Mouse (Mus musculus): Measurements from ENCODE around the gene Tm7sf3. TPM values are rescaled to one million over a fixed set of nuclear protein-coding genes. Genes with fewer than 3 reads are reported as not detected.

Tm7sf3 gene
- polyA plus RNA-seq, 1 experiment from 2014 or later: 29.8 TPM

- H3K4me3 ChIP-seq: peak overlapping the region; percentile 82
- H3K4me2 ChIP-seq: peak overlapping the region; percentile 70
- H3K36me3 ChIP-seq: no peaks in the 10 kb centered on the region
- ATAC-seq (ENCODE audit: low FRiP score): no peak
- H3K9ac ChIP-seq: peak overlapping the region; percentile 90
- 44% methylated on average over 11 of the region's 11 CpGs for WGBS
- 0 out of 2 replicates have a peak overlapping the region, but pooled peaks have one; percentile 89 for H3K27ac ChIP-seq
- no peaks in the 10 kb centered on the region for H3K9me3 ChIP-seq
- H3K4me1 ChIP-seq (replicated peaks): peaks cover 8% of the 10 kb centered on the region
- no peaks in the 10 kb centered on the region for H3K27me3 ChIP-seq
These were observed 553 bp upstream of the Tm7sf3 start for GRCm38 (mm10) chr6:146643184-146643570.

- ATAC-seq (ENCODE audit: low FRiP score): peak; percentile 8; the same call in 1 of the 2 replicates
- WGBS: 70% methylated on average over 11 of the region's 11 CpGs
- H3K27me3 ChIP-seq: no peaks in the 10 kb centered on the region
- H3K27ac ChIP-seq: peak overlapping the region; percentile 78
- peaks cover 8% of the 10 kb centered on the region for H3K4me1 ChIP-seq (replicated peaks)
- peak overlapping the region; percentile 52 for H3K4me2 ChIP-seq
- no peaks in the 10 kb centered on the region for H3K36me3 ChIP-seq
- peak overlapping the region; percentile 60 for H3K9ac ChIP-seq
- peak overlapping the region; percentile 82 for H3K4me3 ChIP-seq
- H3K9me3 ChIP-seq: no peaks in the 10 kb centered on the region
These were observed 908 bp downstream of the Tm7sf3 start for GRCm38 (mm10) chr6:146641621-146642210.

- WGBS: 91% methylated on average over 6 of the region's 6 CpGs
- no peaks in the 10 kb centered on the region for H3K36me3 ChIP-seq
- ATAC-seq (ENCODE audit: low FRiP score): no peak
- no peak overlapping the region for H3K4me2 ChIP-seq
- no peak overlapping the region for H3K4me3 ChIP-seq
- H3K9me3 ChIP-seq: no peaks in the 10 kb centered on the region
- no peak overlapping the region for H3K9ac ChIP-seq
- H3K4me1 ChIP-seq (replicated peaks): peaks cover 8% of the 10 kb centered on the region
- H3K27me3 ChIP-seq: no peaks in the 10 kb centered on the region
- H3K27ac ChIP-seq: no peak overlapping the region
These were observed 1.6 kb downstream of the Tm7sf3 start for GRCm38 (mm10) chr6:146640991-146641390.

GRCm38 (mm10) chr6:146640068-146640965 lies 2.3 kb downstream of the Tm7sf3 start:
- Histone ChIP-seq H3K36me3 (no peaks in the 10 kb centered on the region), H3K4me2 (no peak overlapping the region), H3K27ac (no peak overlapping the region), H3K9me3 (no peaks in the 10 kb centered on the region), H3K4me1 (replicated peaks) (peaks cover 8% of the 10 kb centered on the region), H3K27me3 (no peaks in the 10 kb centered on the region), H3K4me3 (no peak overlapping the region), H3K9ac (no peak overlapping the region)
- WGBS: 93% methylated on average over 7 of the region's 7 CpGs
- no peak for ATAC-seq (ENCODE audit: low FRiP score)

GRCm38 (mm10) chr6:146636482-146636881 lies 6.1 kb downstream of the Tm7sf3 start:
- no peak overlapping the region for H3K4me3 ChIP-seq
- WGBS: 87% methylated on average over 5 of the region's 5 CpGs
- no peak overlapping the region for H3K9ac ChIP-seq
- no peaks in the 10 kb centered on the region for H3K9me3 ChIP-seq
- ATAC-seq (ENCODE audit: low FRiP score): no peak
- H3K27ac ChIP-seq: no peak overlapping the region
- no peaks in the 10 kb centered on the region for H3K27me3 ChIP-seq
- H3K36me3 ChIP-seq: no peaks in the 10 kb centered on the region
- H3K4me1 ChIP-seq (replicated peaks): peaks cover 18% of the 10 kb centered on the region
- no peak overlapping the region for H3K4me2 ChIP-seq

- Histone ChIP-seq H3K9ac (no peak overlapping the region), H3K4me3 (peak overlapping the region; percentile 72; the same call in 1 of the 2 replicates), H3K27me3 (no peaks in the 10 kb centered on the region), H3K4me1 (replicated peaks) (peaks cover 18% of the 10 kb centered on the region), H3K36me3 (no peaks in the 10 kb centered on the region), H3K27ac (no peak overlapping the region), H3K9me3 (no peaks in the 10 kb centered on the region), H3K4me2 (peak overlapping the region; percentile 66)
- no peak for ATAC-seq (ENCODE audit: low FRiP score)
- 65% methylated on average over 4 of the region's 4 CpGs for WGBS
These were observed 7.6 kb downstream of the Tm7sf3 start for GRCm38 (mm10) chr6:146634759-146635606.

GRCm38 (mm10) chr6:146634015-146634722 lies 8.5 kb downstream of the Tm7sf3 start:
- Histone ChIP-seq H3K27ac (peak overlapping the region; percentile 89), H3K4me2 (peak overlapping the region; percentile 66), H3K36me3 (no peaks in the 10 kb centered on the region), H3K9me3 (no peaks in the 10 kb centered on the region), H3K27me3 (no peaks in the 10 kb centered on the region), H3K4me1 (replicated peaks) (peaks cover 18% of the 10 kb centered on the region), H3K9ac (peak overlapping the region; percentile 84), H3K4me3 (peak overlapping the region; percentile 72)
- ATAC-seq (ENCODE audit: low FRiP score): peak; percentile 92
- WGBS: under 1% methylated on average over 81 of the region's 82 CpGs

GRCm38 (mm10) chr6:146633629-146634014 lies 9.0 kb downstream of the Tm7sf3 start:
- Histone ChIP-seq H3K27ac (peak overlapping the region; percentile 89), H3K4me1 (replicated peaks) (peaks cover 18% of the 10 kb centered on the region), H3K36me3 (no peaks in the 10 kb centered on the region), H3K27me3 (no peaks in the 10 kb centered on the region), H3K4me3 (peak overlapping the region; percentile 72), H3K9me3 (no peaks in the 10 kb centered on the region), H3K4me2 (peak overlapping the region; percentile 66), H3K9ac (peak overlapping the region; percentile 84)
- peak; percentile 46 for ATAC-seq (ENCODE audit: low FRiP score)
- WGBS: 12% methylated on average over 14 of the region's 14 CpGs

GRCm38 (mm10) chr6:146633097-146633496 lies 9.5 kb downstream of the Tm7sf3 start:
- no peaks in the 10 kb centered on the region for H3K36me3 ChIP-seq
- H3K4me1 ChIP-seq (replicated peaks): peaks cover 21% of the 10 kb centered on the region
- no peaks in the 10 kb centered on the region for H3K9me3 ChIP-seq
- no peak overlapping the region for H3K27ac ChIP-seq
- peak overlapping the region; percentile 72 for H3K4me3 ChIP-seq
- no peaks in the 10 kb centered on the region for H3K27me3 ChIP-seq
- peak overlapping the region; percentile 67 for H3K9ac ChIP-seq
- ATAC-seq (ENCODE audit: low FRiP score): peak; percentile 15; the same call in 1 of the 2 replicates
- peak overlapping the region; percentile 66 for H3K4me2 ChIP-seq
- 45% methylated on average over 8 of the region's 8 CpGs for WGBS

GRCm38 (mm10) chr6:146632403-146632802 lies 10.2 kb downstream of the Tm7sf3 start:
- Histone ChIP-seq H3K4me1 (replicated peaks) (peaks cover 21% of the 10 kb centered on the region), H3K9ac (no peak overlapping the region; the same call in 1 of the 2 replicates), H3K27ac (no peak overlapping the region), H3K36me3 (no peaks in the 10 kb centered on the region), H3K9me3 (no peaks in the 10 kb centered on the region), H3K4me3 (no peak overlapping the region), H3K4me2 (no peak overlapping the region), H3K27me3 (no peaks in the 10 kb centered on the region)
- 86% methylated on average over 9 of the region's 9 CpGs for WGBS
- no peak for ATAC-seq (ENCODE audit: low FRiP score)

GRCm38 (mm10) chr6:146631847-146632246 lies 10.8 kb downstream of the Tm7sf3 start:
- no peaks in the 10 kb centered on the region for H3K27me3 ChIP-seq
- no peak overlapping the region for H3K4me3 ChIP-seq
- no peak overlapping the region for H3K9ac ChIP-seq
- H3K9me3 ChIP-seq: no peaks in the 10 kb centered on the region
- H3K27ac ChIP-seq: no peak overlapping the region
- no peaks in the 10 kb centered on the region for H3K36me3 ChIP-seq
- H3K4me1 ChIP-seq (replicated peaks): peaks cover 21% of the 10 kb centered on the region
- H3K4me2 ChIP-seq: no peak overlapping the region
- WGBS: 79% methylated on average over 8 of the region's 8 CpGs
- ATAC-seq (ENCODE audit: low FRiP score): no peak
